Mouse (Mus musculus) adrenal gland, postnatal 36 days (tissue): Measurements from ENCODE around the gene Gm13275. TPM values are rescaled to one million over a fixed set of nuclear protein-coding genes. Genes with fewer than 3 reads are reported as not detected.
"Not testable (repeated sequence)": the region's sequence is repeated elsewhere in the genome, so short reads cannot be mapped to it uniquely, and the experiment has no call there.

Source experiments
- DNase-seq, 2 experiments: peaks; one replicate each; pipeline ENCODE4 v3.0.0; 2021; ENCODE audit warnings: mixed read lengths in 1 of 2
- total RNA-seq, 2 experiments: library from RNA; stranded (reverse); gene quantifications; 2 replicates each; pipeline ENCODE4 v1.2.3; 2021

The Gm13275 gene
- total RNA-seq, 2 experiments from 2014 or later: not detected

- DNase-seq: not testable (repeated sequence)
These were observed 2.8 kb downstream of the Gm13275 start, which contains the start of gene Gm13279 for GRCm38 (mm10) chr4:88797097-88797496. TSS of gene Gm13279 (plus strand) at chr4:88797397.

GRCm38 (mm10) chr4:88799365-88799764 is 5.1 kb downstream of the Gm13275 start, which contains the start of gene Gm13285:
TSS of gene Gm13285 (plus strand) at chr4:88799665.
- not testable (repeated sequence) for DNase-seq

GRCm38 (mm10) chr4:88802954-88803353 is 8.7 kb downstream of the Gm13275 start, which contains the start of gene Gm13287:
TSS of gene Gm13287 (plus strand) at chr4:88803254.
- DNase-seq: not testable (repeated sequence)

GRCm38 (mm10) chr4:88805231-88805630 is 10.9 kb downstream of the Gm13275 start, which contains the start of gene Gm13288:
TSS of gene Gm13288 (plus strand) at chr4:88805531.
- not testable (repeated sequence) for DNase-seq

- DNase-seq: peak; percentile 49 to 57
These were observed 11.5 kb downstream of the Gm13275 start for GRCm38 (mm10) chr4:88805761-88806160.

GRCm38 (mm10) chr4:88815928-88816327 is 21.6 kb downstream of the Gm13275 start, which contains the start of gene Ifna7:
TSS of gene Ifna7 (plus strand) at chr4:88816228.
- DNase-seq: no peak

- no peak for DNase-seq
These were observed 25.4 kb downstream of the Gm13275 start, which contains the start of gene Ifna11 for GRCm38 (mm10) chr4:88819659-88820058. TSS of gene Ifna11 (plus strand) at chr4:88819959.

- peak in 1 of 2 experiments; percentile 9 for DNase-seq
These were observed 28.7 kb downstream of the Gm13275 start for GRCm38 (mm10) chr4:88822995-88823394.

GRCm38 (mm10) chr4:88827116-88827515 is 32.8 kb downstream of the Gm13275 start, which contains the start of gene Ifna6:
TSS of gene Ifna6 (plus strand) at chr4:88827416.
- not testable (repeated sequence) for DNase-seq

- DNase-seq: peak; percentile 3 to 37
These were observed 36.2 kb downstream of the Gm13275 start for GRCm38 (mm10) chr4:88830523-88830922.

- DNase-seq: not testable (repeated sequence)
These were observed 40.9 kb downstream of the Gm13275 start, which contains the start of gene Ifna5 for GRCm38 (mm10) chr4:88835225-88835624. TSS of gene Ifna5 (plus strand) at chr4:88835525.

GRCm38 (mm10) chr4:88838828-88839227 is 44.5 kb downstream of the Gm13275 start:
- peak in 1 of 2 experiments; percentile 5 for DNase-seq

- DNase-seq: no peak
These were observed 45.8 kb downstream of the Gm13275 start for GRCm38 (mm10) chr4:88840058-88840457.

GRCm38 (mm10) chr4:88841438-88841911 is 47.2 kb downstream of the Gm13275 start, which contains the start of gene Ifna4:
TSS of gene Ifna4 (plus strand) at chr4:88841861.
- DNase-seq: no peak

Other genes starting within 250 kb of the Gm13275 start
- gene Ifna15, start 236.2 kb upstream of the Gm13275 start, total RNA-seq: not detected
- not detected for gene Ifna14, start 222.7 kb upstream of the Gm13275 start, total RNA-seq
- gene Ifna9, start 202.1 kb upstream of the Gm13275 start, total RNA-seq: not detected
- gene Ifna12, start 191.1 kb upstream of the Gm13275 start, total RNA-seq: not detected
- not detected for gene C87499, start 160.1 kb upstream of the Gm13275 start, total RNA-seq
- not detected for gene Ifna13, start 150.0 kb upstream of the Gm13275 start, total RNA-seq
- gene Ifna16, start 117.6 kb upstream of the Gm13275 start, total RNA-seq: not detected
- gene Ifna2, start 110.6 kb upstream of the Gm13275 start, total RNA-seq: not detected
- gene Ifnab, start 103.1 kb upstream of the Gm13275 start, total RNA-seq: not detected
- under 1 TPM; 0.36 to 0.60 TPM for gene Gm26566, start 72.7 kb upstream of the Gm13275 start, total RNA-seq
- 10 to 100 TPM; 82.5 to 89.7 TPM for gene Klhl9, start 72.0 kb upstream of the Gm13275 start, total RNA-seq
- gene Gm13271, start 39.6 kb upstream of the Gm13275 start, total RNA-seq: not detected
- gene Gm13283, start 34.4 kb upstream of the Gm13275 start, total RNA-seq: under 1 TPM in 1 of 2 experiments, not detected in 1; 0.20 TPM
- not detected for gene Gm13290, start 20.7 kb upstream of the Gm13275 start, total RNA-seq
- gene Gm13289, start 17.6 kb upstream of the Gm13275 start, total RNA-seq: not detected
- gene Gm13272, start 14.6 kb upstream of the Gm13275 start, total RNA-seq: not detected
- under 1 TPM in 1 of 2 experiments, not detected in 1; 0.20 TPM for gene Ifnz, start 12.4 kb upstream of the Gm13275 start, total RNA-seq
- gene Gm13276, start 8.8 kb upstream of the Gm13275 start, total RNA-seq: not detected
- not detected for gene Gm13277, start 5.9 kb upstream of the Gm13275 start, total RNA-seq
- gene Gm13278, start 2.9 kb upstream of the Gm13275 start, total RNA-seq: not detected
- not detected for gene Gm13279, start 2.9 kb downstream of the Gm13275 start, total RNA-seq
- gene Gm13285, start 5.2 kb downstream of the Gm13275 start, total RNA-seq: not detected
- gene Gm13287, start 8.8 kb downstream of the Gm13275 start, total RNA-seq: not detected
- under 1 TPM in 1 of 2 experiments, not detected in 1; 0.10 TPM for gene Gm13288, start 11.0 kb downstream of the Gm13275 start, total RNA-seq
- not detected for gene Ifna7, start 21.7 kb downstream of the Gm13275 start, total RNA-seq
- gene Ifna11, start 25.5 kb downstream of the Gm13275 start, total RNA-seq: not detected
- gene Ifna6, start 32.9 kb downstream of the Gm13275 start, total RNA-seq: not detected
- gene Ifna5, start 41.0 kb downstream of the Gm13275 start, total RNA-seq: not detected
- not detected for gene Ifna4, start 47.4 kb downstream of the Gm13275 start, total RNA-seq
- not detected for gene Ifna1, start 55.6 kb downstream of the Gm13275 start, total RNA-seq
- not detected for gene Ifne, start 85.7 kb downstream of the Gm13275 start, total RNA-seq